Mouse (Mus musculus) spleen, adult 2 months (tissue): ENCODE measurements around the gene Zcchc7. TPM values are rescaled to one million over a fixed set of nuclear protein-coding genes. Genes with fewer than 3 reads are reported as not detected.

ENCODE experiments used
- DNase-seq, 2 experiments: peaks; one replicate each; pipeline versions ENCODE4 v3.0.0 to v3.0.0-alpha.2; 2012 to 2021; ENCODE audit warnings: low spot score in 2 of 2, low read depth in 1 of 2
- H3K27ac ChIP-seq: fragments of 200-500 bp; 2 replicates; pipeline ENCODE4 v1.5.1; 2012; ENCODE audit warnings: low read length, inconsistent platforms; ENCODE audit not compliant: insufficient read depth
- H3K27me3 ChIP-seq: fragments of 200-500 bp; 2 replicates; pipeline ENCODE4 v1.6.1; 2012; ENCODE audit warnings: mild to moderate bottlenecking, moderate library complexity, low read length, inconsistent platforms; ENCODE audit not compliant: control insufficient read depth, insufficient read depth
- H3K36me3 ChIP-seq: fragments of 200-500 bp; 2 replicates; pipeline ENCODE4 v1.6.1; 2012; ENCODE audit warnings: mild to moderate bottlenecking, low read length, inconsistent platforms; ENCODE audit not compliant: control insufficient read depth, insufficient read depth
- H3K4me1 ChIP-seq: fragments of 200-500 bp; 2 replicates; pipeline ENCODE4 v1.6.1; 2011; ENCODE audit warnings: inconsistent platforms; ENCODE audit not compliant: control insufficient read depth, insufficient read depth, insufficient read length
- H3K4me3 ChIP-seq: fragments of 200-500 bp; 2 replicates; pipeline ENCODE4 v1.5.1; 2011; ENCODE audit warnings: mild to moderate bottlenecking, inconsistent platforms; ENCODE audit not compliant: insufficient read depth, insufficient read length; ENCODE audit errors: extremely low read depth
- CTCF ChIP-seq: fragments of 200-500 bp; IDR thresholded peaks from 2 replicates; pipeline ENCODE4 v1.5.1; 2011; ENCODE audit warnings: mild to moderate bottlenecking, inconsistent platforms; ENCODE audit not compliant: insufficient read depth, insufficient read length, insufficient replicate concordance; ENCODE audit errors: extremely low read depth
- POLR2A ChIP-seq: fragments of 200-500 bp; IDR thresholded peaks from 2 replicates; pipeline ENCODE4 v1.6.1; 2011; ENCODE audit warnings: low read depth, low read length, inconsistent platforms
- WGBS: fragments of 180-500 bp; shearing (Covaris S2); methylation state at CpG from one replicate; pipeline ENCODE4 v1.1.7; 2018; 5-methylcytosine and 5-hydroxymethylcytosine counted together
- polyA plus RNA-seq: library from polyadenylated mRNA; depleted of rRNA; stranded (reverse); fragments of >200 nt; gene quantifications from 2 replicates; pipeline ENCODE4 v1.2.3, GENCODE M21; 2012; rRNA removed

The Zcchc7 gene
- polyA plus RNA-seq, 1 experiment = 13.3 TPM

- 92% methylated on average over 5 of the region's 5 CpGs for WGBS
- Histone ChIP-seq H3K4me3 (no peak overlapping the region), H3K27ac (no peak overlapping the region), H3K4me1 (peaks cover 13% of the 10 kb centered on the region), H3K36me3 (no peaks in the 10 kb centered on the region), H3K27me3 (no peaks in the 10 kb centered on the region)
- no peak for DNase-seq
- TF ChIP-seq CTCF = no peak
- TF ChIP-seq POLR2A = no peak
Observed at GRCm38 (mm10) chr4:44978175-44978574, 222.5 kb downstream of the Zcchc7 start.

GRCm38 (mm10) chr4:44979794-44980338, 224.2 kb downstream of the Zcchc7 start:
- TF ChIP-seq CTCF (no peak), POLR2A (no peak)
- Histone ChIP-seq H3K36me3 (no peaks in the 10 kb centered on the region), H3K27ac (no peak overlapping the region), H3K4me3 (no peak overlapping the region), H3K4me1 (peaks cover 13% of the 10 kb centered on the region), H3K27me3 (no peaks in the 10 kb centered on the region)
- no peak for DNase-seq
- 78% methylated on average over 7 of the region's 7 CpGs for WGBS

- peak within 1 kb of the TSS; percentile 83 for H3K27ac ChIP-seq
- H3K27me3 ChIP-seq = no peaks in the 10 kb centered on the region
- WGBS = under 1% methylated on average over 40 of the region's 40 CpGs
- peak within 1 kb of the TSS; percentile 88 for H3K4me3 ChIP-seq
- TF ChIP-seq POLR2A = peak; percentile 69
- TF ChIP-seq CTCF = peak; percentile 9; the same call in 1 of the 2 replicates
- H3K4me1 ChIP-seq = peaks cover 13% of the 10 kb centered on the region
- DNase-seq = peak; percentile 66 to 75
- no peaks in the 10 kb centered on the region for H3K36me3 ChIP-seq
Observed at GRCm38 (mm10) chr4:44981280-44981973, 225.8 kb downstream of the Zcchc7 start, which contains the start of gene Grhpr. Gene Grhpr, plus strand, starts transcription at chr4:44981395.

Other genes starting within 250 kb of the Zcchc7 start
- gene Pax5, start 45.4 kb upstream of the Zcchc7 start, polyA plus RNA-seq = 131 and 166 TPM in 2 replicates
- 27.7 and 30.3 TPM in 2 replicates for gene Grhpr, start 225.5 kb downstream of the Zcchc7 start, polyA plus RNA-seq